Mouse (Mus musculus): ENCODE results near the gene Setdb1. TPM values are rescaled to one million over a fixed set of nuclear protein-coding genes. Genes with fewer than 3 reads are reported as not detected.
A peak's percentile ranks its signal among the peaks of the same experiment; 100 is the strongest.

Gene Setdb1
- polyA plus RNA-seq, 1 experiment from 2014 or later, result 68.7 TPM

DNA sequence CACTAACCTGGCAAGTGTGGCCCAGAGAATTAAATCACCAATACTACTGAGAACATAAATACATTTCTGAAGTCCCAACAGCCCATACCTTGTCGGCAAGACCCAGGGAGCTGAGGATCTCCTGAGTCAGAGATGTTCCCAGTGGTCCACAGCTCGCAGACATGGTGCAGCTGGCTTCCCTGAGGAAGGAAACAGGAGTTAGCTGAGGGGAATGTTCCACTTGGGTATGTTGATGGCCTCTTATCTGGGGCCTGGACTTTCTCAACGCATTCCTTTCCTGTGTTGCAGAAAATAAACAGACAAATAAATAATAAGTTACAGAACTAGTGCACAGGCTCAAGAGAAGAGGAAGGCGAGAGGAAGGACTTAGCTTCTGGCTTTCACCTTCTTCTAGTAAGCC lies 50.8 kb downstream of the Setdb1 start:
- Histone ChIP-seq H3K9ac (ENCODE audit: low read length) (no peak overlapping the region), H3K4me3 (ENCODE audit: low read depth, low read length) (no peak overlapping the region), H3K4me2 (ENCODE audit: low read depth) (no peak overlapping the region), H3K27me3 (ENCODE audit: control insufficient read depth, insufficient read depth, low read length) (no peaks in the 10 kb centered on the region), H3K9me3 (ENCODE audit: control insufficient read depth, low read length) (no peaks in the 10 kb centered on the region), H3K27ac (ENCODE audit: low read depth, low read length) (no peak overlapping the region), H3K4me1 (ENCODE audit: control insufficient read depth, insufficient read depth, low read length) (no peaks in the 10 kb centered on the region), H3K36me3 (ENCODE audit: control insufficient read depth, insufficient read depth, low read length) (no peaks in the 10 kb centered on the region)
- 89% methylated on average over 4 of the region's 4 CpGs for WGBS
- no peak for ATAC-seq (ENCODE audit: insufficient read depth, low FRiP score, low TSS enrichment)
- no peak for DNase-seq (ENCODE audit: low spot score)

GRCm38 (mm10) chr3:95301204-95301796 lies 55.7 kb downstream of the Setdb1 start:
- DNase-seq (ENCODE audit: low spot score), result no peak
- Histone ChIP-seq H3K4me3 (ENCODE audit: low read depth, low read length) (no peak overlapping the region), H3K4me1 (ENCODE audit: control insufficient read depth, insufficient read depth, low read length) (no peaks in the 10 kb centered on the region), H3K9ac (ENCODE audit: low read length) (no peak overlapping the region), H3K27me3 (ENCODE audit: control insufficient read depth, insufficient read depth, low read length) (no peaks in the 10 kb centered on the region), H3K27ac (ENCODE audit: low read depth, low read length) (no peak overlapping the region), H3K36me3 (ENCODE audit: control insufficient read depth, insufficient read depth, low read length) (no peaks in the 10 kb centered on the region), H3K4me2 (ENCODE audit: low read depth) (no peak overlapping the region), H3K9me3 (ENCODE audit: control insufficient read depth, low read length) (no peaks in the 10 kb centered on the region)
- ATAC-seq (ENCODE audit: insufficient read depth, low FRiP score, low TSS enrichment), result no peak
- WGBS, result 84% methylated on average over 3 of the region's 3 CpGs

DNA sequence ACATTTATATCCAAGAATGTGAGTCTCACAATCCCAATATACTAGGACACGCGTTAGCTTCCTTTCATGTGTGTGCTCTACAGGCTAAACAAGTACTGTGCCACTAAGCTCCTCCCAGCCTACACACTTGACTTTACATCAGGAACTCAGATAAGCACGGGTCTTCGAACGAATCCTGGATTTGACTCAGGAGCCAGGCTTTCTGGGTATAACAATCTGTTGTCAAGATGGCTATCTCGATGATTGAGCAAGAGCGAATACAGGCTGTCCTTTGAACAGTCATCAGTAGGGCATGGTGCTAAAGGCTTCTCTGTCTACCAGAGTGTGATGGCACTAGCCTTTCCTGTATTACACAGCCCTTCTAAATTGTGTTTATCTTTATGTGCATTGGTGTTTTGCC lies 59.0 kb downstream of the Setdb1 start:
- no peaks in the 10 kb centered on the region for H3K27me3 ChIP-seq (ENCODE audit: control insufficient read depth, insufficient read depth, low read length)
- no peaks in the 10 kb centered on the region; the same call in none of the 2 replicates for H3K36me3 ChIP-seq (ENCODE audit: control insufficient read depth, insufficient read depth, low read length)
- no peaks in the 10 kb centered on the region for H3K9me3 ChIP-seq (ENCODE audit: control insufficient read depth, low read length)
- H3K4me2 ChIP-seq (ENCODE audit: low read depth), result no peak overlapping the region
- no peaks in the 10 kb centered on the region for H3K4me1 ChIP-seq (ENCODE audit: control insufficient read depth, insufficient read depth, low read length)
- no peak overlapping the region for H3K9ac ChIP-seq (ENCODE audit: low read length)
- ATAC-seq (ENCODE audit: insufficient read depth, low FRiP score, low TSS enrichment) (no peak), DNase-seq (ENCODE audit: low spot score) (no peak)
- 92% methylated on average over 7 of the region's 7 CpGs for WGBS
- H3K4me3 ChIP-seq (ENCODE audit: low read depth, low read length), result no peak overlapping the region
- H3K27ac ChIP-seq (ENCODE audit: low read depth, low read length), result no peak overlapping the region

DNA sequence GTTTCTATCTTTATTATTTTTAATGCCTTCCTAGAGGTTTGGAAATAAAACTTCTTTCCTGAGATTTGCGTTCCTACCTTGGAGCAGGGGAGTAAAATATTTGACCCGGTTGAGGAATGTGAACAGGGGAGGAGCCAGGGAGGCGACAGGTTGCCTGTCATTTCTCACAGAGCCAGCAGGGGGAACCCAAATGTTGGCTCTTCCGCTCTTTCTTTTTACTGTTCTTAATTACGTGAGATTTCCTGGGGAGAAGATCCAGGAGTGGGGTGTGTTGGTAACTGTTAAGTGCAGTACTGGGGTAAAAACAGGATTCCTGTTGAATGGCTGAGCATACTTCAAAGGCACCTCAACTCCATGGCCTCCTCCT lies 60.9 kb downstream of the Setdb1 start:
- no peak overlapping the region for H3K4me3 ChIP-seq (ENCODE audit: low read depth, low read length)
- ATAC-seq (ENCODE audit: insufficient read depth, low FRiP score, low TSS enrichment) (no peak), DNase-seq (ENCODE audit: low spot score) (peak; percentile 54)
- no peak overlapping the region for H3K27ac ChIP-seq (ENCODE audit: low read depth, low read length)
- H3K9me3 ChIP-seq (ENCODE audit: control insufficient read depth, low read length), result no peaks in the 10 kb centered on the region
- no peak overlapping the region for H3K9ac ChIP-seq (ENCODE audit: low read length)
- H3K27me3 ChIP-seq (ENCODE audit: control insufficient read depth, insufficient read depth, low read length), result no peaks in the 10 kb centered on the region
- H3K4me2 ChIP-seq (ENCODE audit: low read depth), result no peak overlapping the region
- no peaks in the 10 kb centered on the region; the same call in none of the 2 replicates for H3K36me3 ChIP-seq (ENCODE audit: control insufficient read depth, insufficient read depth, low read length)
- no peaks in the 10 kb centered on the region for H3K4me1 ChIP-seq (ENCODE audit: control insufficient read depth, insufficient read depth, low read length)
- 13% methylated on average over 5 of the region's 5 CpGs for WGBS

DNA sequence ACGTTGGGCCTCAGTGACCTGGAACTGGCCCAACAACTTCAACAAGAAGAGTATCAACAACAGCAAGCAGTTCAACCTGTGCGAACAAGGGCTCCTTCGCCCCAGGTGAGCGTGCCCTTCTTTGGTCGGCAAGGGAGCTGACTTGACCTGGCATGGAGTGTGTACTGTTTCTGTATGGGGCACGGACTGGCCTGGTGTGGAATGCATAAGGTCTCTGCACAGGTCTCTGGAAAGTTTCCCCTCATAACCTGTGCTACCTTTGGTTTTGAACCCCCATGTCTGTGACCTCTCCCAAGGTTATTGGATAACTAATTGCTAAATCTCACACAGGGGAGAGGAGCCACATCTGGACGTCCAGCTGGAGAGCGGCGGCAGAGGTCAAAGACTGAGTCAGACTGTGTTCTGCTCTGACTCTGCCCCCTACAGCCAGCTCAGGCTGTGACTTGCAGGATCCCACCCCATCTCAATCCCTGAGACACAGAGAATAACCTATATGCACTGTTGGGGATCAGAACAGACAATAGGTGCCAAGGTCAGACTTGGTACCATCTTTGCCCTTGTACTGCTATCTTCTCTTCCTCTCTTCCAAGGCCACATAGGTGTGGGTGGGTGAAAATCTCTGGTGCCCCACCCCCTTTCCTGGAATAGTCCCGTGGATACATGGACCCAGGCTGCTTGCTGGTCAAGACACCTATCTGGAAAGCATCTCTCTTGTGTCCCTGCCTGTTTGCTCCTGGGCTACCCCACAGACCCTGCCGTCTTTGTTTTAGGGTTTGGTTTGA lies 61.5 kb downstream of the Setdb1 start:
- 75% methylated on average over 11 of the region's 11 CpGs for WGBS
- Histone ChIP-seq H3K27ac (ENCODE audit: low read depth, low read length) (no peak overlapping the region), H3K4me2 (ENCODE audit: low read depth) (no peak overlapping the region), H3K9me3 (ENCODE audit: control insufficient read depth, low read length) (no peaks in the 10 kb centered on the region), H3K27me3 (ENCODE audit: control insufficient read depth, insufficient read depth, low read length) (no peaks in the 10 kb centered on the region), H3K4me3 (ENCODE audit: low read depth, low read length) (no peak overlapping the region), H3K9ac (ENCODE audit: low read length) (no peak overlapping the region), H3K36me3 (ENCODE audit: control insufficient read depth, insufficient read depth, low read length) (no peaks in the 10 kb centered on the region; the same call in none of the 2 replicates), H3K4me1 (ENCODE audit: control insufficient read depth, insufficient read depth, low read length) (no peaks in the 10 kb centered on the region)
- ATAC-seq (ENCODE audit: insufficient read depth, low FRiP score, low TSS enrichment) (no peak), DNase-seq (ENCODE audit: low spot score) (no peak)

GRCm38 (mm10) chr3:95294718-95295117 lies 62.3 kb downstream of the Setdb1 start:
- DNase-seq (ENCODE audit: low spot score), result no peak
- Histone ChIP-seq H3K27ac (ENCODE audit: low read depth, low read length) (no peak overlapping the region), H3K9ac (ENCODE audit: low read length) (no peak overlapping the region), H3K4me1 (ENCODE audit: control insufficient read depth, insufficient read depth, low read length) (no peaks in the 10 kb centered on the region), H3K4me2 (ENCODE audit: low read depth) (no peak overlapping the region), H3K4me3 (ENCODE audit: low read depth, low read length) (no peak overlapping the region), H3K36me3 (ENCODE audit: control insufficient read depth, insufficient read depth, low read length) (no peaks in the 10 kb centered on the region; the same call in none of the 2 replicates), H3K9me3 (ENCODE audit: control insufficient read depth, low read length) (no peaks in the 10 kb centered on the region), H3K27me3 (ENCODE audit: control insufficient read depth, insufficient read depth, low read length) (no peaks in the 10 kb centered on the region)
- WGBS, result 91% methylated on average over 5 of the region's 5 CpGs
- ATAC-seq (ENCODE audit: insufficient read depth, low FRiP score, low TSS enrichment), result no peak

DNA sequence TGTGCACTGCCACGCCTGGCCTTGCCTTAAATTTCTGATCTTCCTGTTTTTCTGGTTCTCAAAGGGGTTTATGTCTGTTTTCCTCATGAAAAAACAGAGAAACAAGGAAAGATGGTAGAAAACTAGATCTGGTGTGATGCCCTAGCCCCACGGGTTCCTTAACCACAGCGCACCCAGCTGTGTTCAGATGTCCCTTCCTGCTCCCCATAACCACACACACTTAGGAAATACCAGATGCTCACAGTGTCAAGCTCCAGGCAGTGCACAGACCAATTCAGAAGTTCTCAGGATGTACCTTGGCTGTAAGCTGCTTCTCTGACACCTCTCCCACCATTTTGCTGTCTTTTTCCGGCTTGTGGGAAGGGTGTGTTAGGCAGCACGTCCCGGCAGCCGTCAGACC lies 62.7 kb downstream of the Setdb1 start:
- Histone ChIP-seq H3K9ac (ENCODE audit: low read length) (no peak overlapping the region), H3K27ac (ENCODE audit: low read depth, low read length) (no peak overlapping the region), H3K9me3 (ENCODE audit: control insufficient read depth, low read length) (no peaks in the 10 kb centered on the region), H3K36me3 (ENCODE audit: control insufficient read depth, insufficient read depth, low read length) (no peaks in the 10 kb centered on the region; the same call in none of the 2 replicates), H3K4me1 (ENCODE audit: control insufficient read depth, insufficient read depth, low read length) (no peaks in the 10 kb centered on the region), H3K4me3 (ENCODE audit: low read depth, low read length) (no peak overlapping the region), H3K4me2 (ENCODE audit: low read depth) (no peak overlapping the region), H3K27me3 (ENCODE audit: control insufficient read depth, insufficient read depth, low read length) (no peaks in the 10 kb centered on the region)
- no peak for DNase-seq (ENCODE audit: low spot score)
- 93% methylated on average over 7 of the region's 7 CpGs for WGBS
- ATAC-seq (ENCODE audit: insufficient read depth, low FRiP score, low TSS enrichment), result no peak

DNA sequence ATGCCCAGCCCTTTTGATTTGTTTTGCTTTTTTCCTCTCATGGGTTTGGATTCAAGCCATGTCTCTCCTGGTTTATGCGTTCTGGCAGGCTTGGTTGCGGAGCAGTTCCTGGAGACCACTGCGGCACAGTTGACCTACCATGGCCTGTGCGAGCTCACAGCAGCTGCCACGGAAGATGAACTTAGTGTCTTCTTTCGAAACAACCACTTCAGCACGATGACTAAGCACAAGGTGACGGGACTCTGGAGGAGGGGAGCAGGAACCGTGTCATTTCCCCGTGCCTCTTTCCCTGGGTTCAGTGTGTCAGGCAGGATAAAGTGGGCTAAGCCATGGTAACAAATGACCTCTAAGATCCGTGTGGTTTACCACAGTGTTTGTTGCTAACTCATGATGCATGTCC lies 63.5 kb downstream of the Setdb1 start:
- no peak overlapping the region for H3K4me2 ChIP-seq (ENCODE audit: low read depth)
- H3K4me3 ChIP-seq (ENCODE audit: low read depth, low read length), result no peak overlapping the region
- H3K9me3 ChIP-seq (ENCODE audit: control insufficient read depth, low read length), result no peaks in the 10 kb centered on the region
- H3K9ac ChIP-seq (ENCODE audit: low read length), result no peak overlapping the region
- no peak for ATAC-seq (ENCODE audit: insufficient read depth, low FRiP score, low TSS enrichment)
- no peaks in the 10 kb centered on the region; the same call in none of the 2 replicates for H3K36me3 ChIP-seq (ENCODE audit: control insufficient read depth, insufficient read depth, low read length)
- H3K27ac ChIP-seq (ENCODE audit: low read depth, low read length), result no peak overlapping the region
- no peaks in the 10 kb centered on the region for H3K27me3 ChIP-seq (ENCODE audit: control insufficient read depth, insufficient read depth, low read length)
- H3K4me1 ChIP-seq (ENCODE audit: control insufficient read depth, insufficient read depth, low read length), result no peaks in the 10 kb centered on the region
- no peak for DNase-seq (ENCODE audit: low spot score)
- WGBS, result 88% methylated on average over 11 of the region's 11 CpGs

GRCm38 (mm10) chr3:95292899-95293298 lies 64.1 kb downstream of the Setdb1 start:
- Histone ChIP-seq H3K27ac (ENCODE audit: low read depth, low read length) (no peak overlapping the region), H3K4me3 (ENCODE audit: low read depth, low read length) (no peak overlapping the region), H3K4me2 (ENCODE audit: low read depth) (no peak overlapping the region), H3K27me3 (ENCODE audit: control insufficient read depth, insufficient read depth, low read length) (no peaks in the 10 kb centered on the region), H3K4me1 (ENCODE audit: control insufficient read depth, insufficient read depth, low read length) (no peaks in the 10 kb centered on the region), H3K9ac (ENCODE audit: low read length) (no peak overlapping the region), H3K36me3 (ENCODE audit: control insufficient read depth, insufficient read depth, low read length) (peaks cover 2% of the 10 kb centered on the region), H3K9me3 (ENCODE audit: control insufficient read depth, low read length) (no peaks in the 10 kb centered on the region)
- DNase-seq (ENCODE audit: low spot score), result no peak
- WGBS, result 84% methylated on average over 2 of the region's 2 CpGs
- no peak for ATAC-seq (ENCODE audit: insufficient read depth, low FRiP score, low TSS enrichment)

Data from neural tube, embryonic 11.5 days (tissue).